In genomic region chr1:73061491-73062233, GRCm38 (mm10) we compare ENCODE assay signal across 30 mouse cellular contexts. TPM values are rescaled to one million over a fixed set of nuclear protein-coding genes. Genes with fewer than 3 reads are reported as not detected.
A peak's percentile ranks its signal among the peaks of the same experiment; 100 is the strongest.
DNase-seq lines count a peak whose midpoint lies in the region; ATAC-seq and TF ChIP-seq lines count a peak whose summit lies in the region.
"Had no signal": no experiment of that assay in that cellular context is flagged by ENCODE, and none has a peak within 500 bp of the region (broad histone marks: within the 10 kb centered on the region; RNA-seq: fewer than 3 reads in every experiment).

No protein-coding gene starts in this region.

- no peak for TF ChIP-seq CTCF in kidney, postnatal 0 days (IDR thresholded peaks at IDR 0.05; ENCODE audit: low read depth)

- H3K9ac ChIP-seq in kidney, embryonic 14.5 days (ENCODE audit: low read depth, low read length), result no peak overlapping the region
- no peak overlapping the region for H3K9ac ChIP-seq in kidney, postnatal 0 days (ENCODE audit: low read depth, low read length)
- no peak overlapping the region for H3K9ac ChIP-seq in limb, embryonic 15.5 days
- H3K9ac ChIP-seq: embryonic facial prominence, embryonic 15.5 days; forebrain, embryonic 13.5 days; heart, embryonic 13.5 days; liver, embryonic 13.5 days; midbrain, embryonic 12.5 days; neural tube, embryonic 12.5 days had no signal

- no peak overlapping the region for H3K4me3 ChIP-seq in kidney, embryonic 14.5 days (ENCODE audit: low read length)
- no peak overlapping the region for H3K4me3 ChIP-seq in kidney, postnatal 0 days (replicated peaks; ENCODE audit: low read depth, low read length)
- H3K4me3 ChIP-seq in limb, embryonic 15.5 days, result no peak overlapping the region
- H3K4me3 ChIP-seq: embryonic facial prominence, embryonic 15.5 days; forebrain, embryonic 13.5 days; heart, embryonic 13.5 days; liver, embryonic 13.5 days; midbrain, embryonic 12.5 days; neural tube, embryonic 12.5 days had no signal

- ATAC-seq in kidney, embryonic 14.5 days (ENCODE audit: low FRiP score, low TSS enrichment), result no peak
- ATAC-seq in kidney, postnatal 0 days (replicated peaks; ENCODE audit: low FRiP score, low read depth), result no peak
- no peak for ATAC-seq in limb, embryonic 15.5 days (ENCODE audit: insufficient number of reproducible peaks, low FRiP score, low TSS enrichment, low read depth)
- ATAC-seq: forebrain, embryonic 13.5 days; hindbrain, embryonic 16.5 days; intestine, embryonic 16.5 days had no signal

- DNase-seq in kidney, adult 11 months, result peak; percentile 10
- peak; percentile 16 to 47 for DNase-seq in lung, postnatal 4 days
- DNase-seq in lung, adult 18-20 months, result no peak
- DNase-seq in kidney, postnatal 0 days (ENCODE audit: low spot score), result peak; percentile 67
- no peak for DNase-seq in left cerebral cortex, postnatal 14 days (ENCODE audit: low spot score in 2 of 2)
- no peak for DNase-seq in ovary, postnatal 14 days (ENCODE audit: low spot score)
- DNase-seq: cerebellum, adult 18-20 months; cerebellum, postnatal 25 days; embryo, embryonic 11 days; gastrocnemius, postnatal 10 days; heart, adult 11 months; left cerebral cortex, postnatal 4 days; liver, embryonic 13.5 days; right cerebral cortex, adult 18-20 months had no signal

- H3K4me2 ChIP-seq in kidney, embryonic 14.5 days (replicated peaks; ENCODE audit: low read depth, low read length), result no peak overlapping the region
- H3K4me2 ChIP-seq in kidney, postnatal 0 days (ENCODE audit: low read length), result no peak overlapping the region
- H3K4me2 ChIP-seq in limb, embryonic 15.5 days, result no peak overlapping the region
- H3K4me2 ChIP-seq: embryonic facial prominence, embryonic 15.5 days; forebrain, embryonic 13.5 days; heart, embryonic 13.5 days; liver, embryonic 13.5 days; midbrain, embryonic 12.5 days; neural tube, embryonic 12.5 days had no signal

- H3K36me3 ChIP-seq in kidney, embryonic 14.5 days (ENCODE audit: control insufficient read depth, insufficient read depth, low read length), result no peaks in the 10 kb centered on the region
- no peaks in the 10 kb centered on the region for H3K36me3 ChIP-seq in kidney, postnatal 0 days (ENCODE audit: insufficient read depth, low read length)
- H3K36me3 ChIP-seq in limb, embryonic 15.5 days, result no peaks in the 10 kb centered on the region
- H3K36me3 ChIP-seq: embryonic facial prominence, embryonic 15.5 days; G1E; heart, embryonic 13.5 days; liver, embryonic 13.5 days; midbrain, embryonic 12.5 days; neural tube, embryonic 12.5 days had no signal

- H3K9me3 ChIP-seq in kidney, embryonic 14.5 days (ENCODE audit: control insufficient read depth, low read length), result peaks cover 3% of the 10 kb centered on the region; the same call in 1 of the 2 replicates
- H3K9me3 ChIP-seq in kidney, postnatal 0 days (replicated peaks; ENCODE audit: low read length), result no peaks in the 10 kb centered on the region
- H3K9me3 ChIP-seq in limb, embryonic 15.5 days, result no peaks in the 10 kb centered on the region
- H3K9me3 ChIP-seq: embryonic facial prominence, embryonic 15.5 days; forebrain, embryonic 13.5 days; G1E; heart, embryonic 13.5 days; liver, embryonic 13.5 days; midbrain, embryonic 12.5 days; neural tube, embryonic 12.5 days had no signal

- H3K27ac ChIP-seq in kidney, embryonic 14.5 days (ENCODE audit: low read depth, low read length), result no peak overlapping the region
- H3K27ac ChIP-seq in kidney, postnatal 0 days, result no peak overlapping the region
- peak overlapping the region; percentile 23; the same call in 1 of the 2 replicates for H3K27ac ChIP-seq in limb, embryonic 15.5 days
- H3K27ac ChIP-seq: embryonic facial prominence, embryonic 15.5 days; forebrain, embryonic 13.5 days; heart, embryonic 13.5 days; liver, embryonic 13.5 days; midbrain, embryonic 12.5 days; neural tube, embryonic 12.5 days had no signal

- H3K27me3 ChIP-seq in kidney, embryonic 14.5 days (ENCODE audit: control insufficient read depth, insufficient read depth, low read length), result no peaks in the 10 kb centered on the region
- no peaks in the 10 kb centered on the region for H3K27me3 ChIP-seq in kidney, postnatal 0 days (ENCODE audit: insufficient read depth, low read length)
- no peaks in the 10 kb centered on the region for H3K27me3 ChIP-seq in limb, embryonic 15.5 days
- H3K27me3 ChIP-seq: embryonic facial prominence, embryonic 15.5 days; forebrain, embryonic 13.5 days; heart, embryonic 13.5 days; midbrain, embryonic 12.5 days; neural tube, embryonic 12.5 days had no signal

- H3K4me1 ChIP-seq in kidney, embryonic 14.5 days (ENCODE audit: control insufficient read depth, insufficient read depth, low read length), result no peaks in the 10 kb centered on the region; the same call in 1 of the 2 replicates
- no peaks in the 10 kb centered on the region for H3K4me1 ChIP-seq in kidney, postnatal 0 days (replicated peaks; ENCODE audit: insufficient read depth, low read length)
- H3K4me1 ChIP-seq in limb, embryonic 15.5 days, result 0 out of 2 replicates have a peak, but pooled peaks cover 4% of the 10 kb centered on the region
- H3K4me1 ChIP-seq: embryonic facial prominence, embryonic 15.5 days; heart, embryonic 13.5 days had no signal

- 62% methylated on average over 7 of the region's 7 CpGs for WGBS in kidney, embryonic 14.5 days
- 49% methylated on average over 7 of the region's 7 CpGs for WGBS in kidney, postnatal 0 days
- 37% methylated on average over 7 of the region's 7 CpGs for WGBS in limb, embryonic 15.5 days

- intact Hi-C loops in left cerebral cortex, postnatal 14 days (cut with DNase I), result no loop called here

RNA-seq across cellular contexts. Expression of gene Tnp1, which starts 46.0 kb away (rescaled TPM):
- polyA plus RNA-seq in kidney, embryonic 14.5 days (2014; fragmentation: Nextera tagmentation; extraction: Ambion mirVana), result not detected in 2 replicates
- polyA plus RNA-seq in kidney, postnatal 0 days (2015; fragmentation: Nextera tagmentation; extraction: Ambion mirVana), result not detected in 2 replicates
- not detected in 2 replicates for polyA plus RNA-seq in limb, embryonic 15.5 days (2015; fragmentation: Nextera tagmentation; extraction: Ambion mirVana)
- total RNA-seq in left cerebral cortex, postnatal 14 days (2021), result not detected
- total RNA-seq: adrenal gland, postnatal 4 days; G1E; gastrocnemius, postnatal 10 days; heart, postnatal 25 days; left cerebral cortex, adult 18-20 months; left cerebral cortex, postnatal 4 days had no signal
- polyA plus RNA-seq: embryonic facial prominence, embryonic 15.5 days; forebrain, embryonic 13.5 days; frontal cortex, adult 2 months; G1E; heart, embryonic 13.5 days; hindbrain, embryonic 16.5 days; intestine, embryonic 16.5 days; liver, embryonic 13.5 days; midbrain, embryonic 12.5 days; neural tube, embryonic 12.5 days; small intestine, adult 2 months; stomach, embryonic 14.5 days had no signal

Comparison
In these comparisons a context has a peak if more than half of its experiments do, and no peak if none do; other contexts are left out.
1. DNase-seq: peak in kidney, adult 11 months (single experiment), lung, postnatal 4 days (2 of 2) and kidney, postnatal 0 days (single experiment); none in lung, adult 18-20 months (0 of 2), left cerebral cortex, postnatal 14 days (0 of 2) and ovary, postnatal 14 days (single experiment).